Mouse (Mus musculus): Measurements from ENCODE around the gene Megf11.

DNA sequence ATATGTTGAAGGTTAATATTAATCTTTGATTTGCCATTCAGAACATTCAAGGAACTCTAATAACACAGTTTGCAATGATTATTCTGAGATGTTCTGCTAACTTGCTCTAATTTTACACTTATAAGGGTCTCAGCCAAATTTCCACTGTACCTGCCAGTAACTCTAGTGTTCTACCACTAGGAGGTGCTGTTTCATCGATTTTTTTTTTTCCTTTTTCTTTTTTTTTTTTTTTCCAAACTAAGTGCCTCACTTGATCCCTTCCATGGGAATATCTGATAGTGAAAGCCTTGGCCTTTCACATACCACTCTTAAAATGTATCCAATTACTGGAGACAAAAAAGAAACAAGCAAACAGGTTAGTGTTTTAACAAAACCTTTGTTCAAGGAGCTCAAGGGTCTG lies 38.0 kb upstream of the Megf11 start:
- no peak for TF ChIP-seq POLR2A (IDR thresholded peaks at IDR 0.05; ENCODE audit: insufficient read length, low read depth)
- no peak for TF ChIP-seq TCF12 (IDR thresholded peaks at IDR 0.05; ENCODE audit: insufficient read depth, poor library complexity, severe bottlenecking)
- TF ChIP-seq MAX (IDR thresholded peaks at IDR 0.05; ENCODE audit: low read depth) = no peak
- no peak for TF ChIP-seq MYOG (IDR thresholded peaks at IDR 0.05; ENCODE audit: control insufficient read depth in 1 of 3, insufficient read depth in 1 of 3, insufficient read length in 2 of 3, low read depth in 2 of 3)
- no peak for TF ChIP-seq USF1 (IDR thresholded peaks at IDR 0.05; ENCODE audit: low read depth)
- TF ChIP-seq TCF3 (IDR thresholded peaks at IDR 0.05; ENCODE audit: insufficient read length, low read depth) = no peak
- TF ChIP-seq E2F4 (IDR thresholded peaks at IDR 0.05; ENCODE audit: insufficient read depth) = no peak
- TF ChIP-seq SRF (IDR thresholded peaks at IDR 0.05; ENCODE audit: control insufficient read depth, insufficient read length, low read depth) = no peak
- no peak for TF ChIP-seq CEBPB (IDR thresholded peaks at IDR 0.05; ENCODE audit: insufficient read depth, poor library complexity, severe bottlenecking)
- TF ChIP-seq MYOD1 (IDR thresholded peaks at IDR 0.05; ENCODE audit: control insufficient read depth in 1 of 3, insufficient read length in 2 of 3, low read depth in 2 of 3) = no peak
- no peak for TF ChIP-seq POLR2AphosphoS2 (IDR thresholded peaks at IDR 0.05; ENCODE audit: insufficient read length, low read depth)
- TF ChIP-seq REST (IDR thresholded peaks at IDR 0.05; ENCODE audit: insufficient read depth, insufficient read length) = no peak

All from myocyte (in vitro differentiated cells).